8 mouse cellular contexts compared by ENCODE assay signal in the genomic region with DNA sequence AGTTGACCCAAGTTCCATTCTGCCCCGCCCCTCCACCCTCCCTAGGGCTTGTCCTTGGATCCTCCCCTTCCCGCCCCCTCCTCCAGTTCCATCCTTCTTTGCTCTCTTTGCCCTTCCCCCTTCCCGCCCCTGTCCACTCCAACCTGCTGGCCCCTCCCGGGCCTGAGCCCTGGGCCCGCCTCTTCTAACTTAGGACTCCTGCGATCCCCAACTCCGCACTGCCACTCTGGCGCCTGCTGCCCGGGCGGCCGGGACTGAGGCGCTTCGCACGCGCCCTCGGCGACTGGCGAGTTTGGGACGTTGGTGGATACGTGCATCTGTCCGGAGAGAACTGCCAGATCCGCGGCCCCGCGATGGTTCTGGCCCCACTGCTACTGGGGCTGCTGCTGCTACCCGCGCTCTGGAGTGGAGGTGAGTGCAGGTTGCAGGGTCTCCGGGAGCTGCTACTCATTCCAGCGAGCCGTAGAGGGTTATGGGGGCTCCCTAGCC. TPM values are rescaled to one million over a fixed set of nuclear protein-coding genes. Genes with fewer than 3 reads are reported as not detected.
A peak's percentile ranks its signal among the peaks of the same experiment; 100 is the strongest.
DNase-seq lines count a peak whose midpoint lies in the region; ATAC-seq lines count a peak whose summit lies in the region.

TSS of gene Mertk (plus strand) at position 264 of the 489 bp plus-strand sequence.

- intact Hi-C loops in left cerebral cortex, postnatal 25 days (cut with DNase I): loop anchor here (1.0 to 10.0 kb wide), 3 partner anchors 49 to 246 kb away; partner anchors contain the start of gene Zc3h8

- WGBS in embryonic facial prominence, embryonic 10.5 days: under 1% methylated on average over 30 of the region's 30 CpGs

- H3K36me3 ChIP-seq in erythroblast, embryonic 14.5 days (ENCODE audit: control insufficient read depth): no peaks in the 10 kb centered on the region
- peaks cover 22% of the 10 kb centered on the region for H3K36me3 ChIP-seq in embryonic facial prominence, embryonic 10.5 days (replicated peaks)

- no peaks in the 10 kb centered on the region for H3K4me1 ChIP-seq in erythroblast, embryonic 14.5 days (ENCODE audit: control insufficient read depth)
- H3K4me1 ChIP-seq in embryonic facial prominence, embryonic 10.5 days: peaks cover 33% of the 10 kb centered on the region

- peak; percentile 95 for DNase-seq in embryonic facial prominence, embryonic 10.5 days (ENCODE audit: low spot score)
- peak; percentile 99 for DNase-seq in heart, adult 11 months
- DNase-seq in kidney, adult 11 months: peak; percentile 95
- peak; percentile 68 to 80 for DNase-seq in left cerebral cortex, postnatal 25 days (ENCODE audit: low spot score in 2 of 2)
- DNase-seq in skeletal muscle tissue, adult 2 months (ENCODE audit: low read depth, low spot score): peak; percentile 87

- peaks cover 52% of the 10 kb centered on the region for H3K27me3 ChIP-seq in erythroblast, embryonic 14.5 days (ENCODE audit: control insufficient read depth)
- H3K27me3 ChIP-seq in embryonic facial prominence, embryonic 10.5 days (replicated peaks; ENCODE audit: low read depth, poor library complexity, severe bottlenecking): no peaks in the 10 kb centered on the region

- ATAC-seq in erythroblast, adult 5-6 weeks (replicated peaks; ENCODE audit: low FRiP score, poor library complexity, severe bottlenecking): no peak
- ATAC-seq in megakaryocyte progenitor cell, adult 5-6 weeks (replicated peaks; ENCODE audit: poor library complexity): peak; percentile 19; the same call in 1 of the 2 replicates

- H3K27ac ChIP-seq in embryonic facial prominence, embryonic 10.5 days (replicated peaks): peak within 1 kb of the TSS; percentile 91

- H3K4me3 ChIP-seq in erythroblast, embryonic 14.5 days (replicated peaks): peak within 1 kb of the TSS; percentile 52
- H3K4me3 ChIP-seq in embryonic facial prominence, embryonic 10.5 days: peak within 1 kb of the TSS; percentile 78

- H3K9me3 ChIP-seq in erythroblast, embryonic 14.5 days (ENCODE audit: control insufficient read depth, low read length): no peaks in the 10 kb centered on the region
- H3K9me3 ChIP-seq in embryonic facial prominence, embryonic 10.5 days: no peaks in the 10 kb centered on the region

RNA-seq across cellular contexts. Expression of gene Mertk, which starts in this region (rescaled TPM):
- 0.04 TPM in 1 of 2 replicates, not detected in the other for polyA plus RNA-seq in erythroblast, embryonic 14.5 days (2012)
- 2.1 and 2.9 TPM in 2 replicates for total RNA-seq in erythroblast, adult 5-6 weeks (2015; ENCODE audit: low replicate concordance)
- 2.6 TPM in 2 replicates for total RNA-seq in erythroblast, adult 5-6 weeks (2017; ENCODE audit: low replicate concordance)
- 9.3 and 12.2 TPM in 2 replicates for polyA plus RNA-seq in embryonic facial prominence, embryonic 10.5 days (2016; fragmentation: Nextera tagmentation; extraction: Ambion mirVana)
- 10 to 100 TPM; 32.3 to 36.8 TPM for total RNA-seq in left cerebral cortex, postnatal 25 days (2021)
- 0.10 TPM in 1 of 2 replicates, not detected in the other for total RNA-seq in megakaryocyte progenitor cell, adult 5-6 weeks (2015)
- total RNA-seq in megakaryocyte progenitor cell, adult 5-6 weeks (2017): 0.03 TPM in 1 of 2 replicates, not detected in the other

Comparison
In these comparisons a context has a peak if more than half of its experiments do, and no peak if none do; other contexts are left out.
1. RNA of gene Mertk (total RNA-seq): 32.3 to 36.8 TPM in left cerebral cortex, postnatal 25 days; 2.1 to 2.9 TPM in erythroblast, adult 5-6 weeks and 0.03 to 0.10 TPM in megakaryocyte progenitor cell, adult 5-6 weeks; every median in the first group is over 4 times any median in the second.
2. Peak in ATAC-seq in megakaryocyte progenitor cell, adult 5-6 weeks; RNA of the gene not detected or under 1 TPM.
3. Peak in every context shown above with its lines, with median percentiles within 50 percentile points of each other: DNase-seq.